Mouse (Mus musculus) E14TG2a.4 (cell line): ENCODE measurements around the gene Taok3.

Source experiments
- CTCF ChIP-seq: conservative IDR thresholded peaks from 2 replicates; pipeline ENCODE4 v1.5.1; 2014; ENCODE audit warnings: low read length
- POU5F1 ChIP-seq: IDR thresholded peaks from 2 replicates; pipeline ENCODE4 v1.6.1; 2014; ENCODE audit warnings: low read length, borderline replicate concordance

DNA sequence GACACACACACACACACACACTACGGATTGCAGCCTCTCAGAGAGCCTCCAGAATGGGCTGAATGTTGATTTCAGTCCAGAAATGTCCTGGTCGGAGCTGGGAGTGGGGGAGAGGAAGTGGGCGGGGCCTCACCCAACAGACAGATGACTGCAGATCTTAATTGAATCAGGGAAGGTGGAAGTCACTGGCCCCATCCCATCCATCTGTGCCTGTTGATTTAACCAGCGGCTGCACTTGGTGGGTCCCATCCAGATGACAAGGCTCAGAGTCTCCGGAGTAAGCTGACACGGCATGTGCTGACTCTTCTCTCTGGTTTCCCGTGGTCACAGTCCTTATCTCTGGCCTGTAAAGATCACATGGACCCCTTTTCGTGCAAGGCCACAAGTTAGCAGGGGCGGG lies 15.9 kb downstream of the Taok3 start:
- TF ChIP-seq CTCF (no peak), POU5F1 (no peak)
